Mouse (Mus musculus): Measurements from ENCODE around the gene Wdr26. TPM values are rescaled to one million over a fixed set of nuclear protein-coding genes. Genes with fewer than 3 reads are reported as not detected.

Wdr26 gene
- polyA plus RNA-seq, 1 experiment from 2014 or later, result 32.0 TPM

DNA sequence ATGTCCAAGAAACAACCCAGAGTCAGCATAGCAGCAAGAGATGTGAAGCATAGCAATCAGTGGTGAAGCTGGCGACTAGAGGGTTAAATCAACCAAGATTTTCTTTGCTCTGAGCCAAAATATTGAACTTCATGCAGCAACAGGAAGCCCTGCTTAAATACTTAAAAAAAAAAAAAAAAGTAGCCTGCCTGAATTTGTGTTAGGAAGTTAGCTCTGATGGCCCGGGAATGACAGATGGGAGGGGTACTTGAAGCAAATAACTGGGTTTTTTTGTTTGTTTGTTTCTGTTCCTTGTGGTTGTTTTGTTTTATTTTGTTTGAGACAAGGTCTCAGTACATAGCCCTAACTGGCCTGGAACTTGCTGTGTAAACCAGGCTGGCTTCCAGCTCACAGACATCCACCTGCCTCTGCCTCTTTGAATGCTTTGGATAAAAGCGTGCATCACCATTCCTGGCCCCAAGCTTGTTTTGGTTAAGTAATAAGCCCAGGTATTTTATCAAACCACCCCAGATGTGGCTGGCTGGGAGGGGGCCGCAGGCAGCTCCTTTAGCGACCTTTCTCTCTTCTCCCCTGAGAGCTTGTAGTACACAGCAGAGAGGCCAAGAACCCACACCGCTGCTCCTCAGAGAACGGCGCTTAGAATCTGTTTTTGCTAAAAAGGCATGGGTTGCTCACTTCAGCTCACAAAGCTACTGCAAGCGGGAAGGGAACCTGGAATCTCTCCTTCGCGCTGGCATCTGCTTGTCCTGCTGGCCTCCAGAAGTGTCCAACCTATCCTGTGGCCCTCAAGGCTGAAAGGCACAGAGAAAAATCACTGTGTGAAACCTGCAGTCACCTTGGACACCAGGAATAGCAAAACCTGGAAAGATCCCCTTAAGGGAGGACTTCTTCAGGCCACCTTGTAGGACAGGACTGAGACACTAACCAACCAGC, 34.0 kb upstream of the Wdr26 start:
- no peak overlapping the region for H3K4me2 ChIP-seq (ENCODE audit: low read length)
- no peak overlapping the region for H3K27ac ChIP-seq (ENCODE audit: low read length)
- WGBS, result 88% methylated on average over 11 of the region's 11 CpGs
- H3K4me1 ChIP-seq (replicated peaks; ENCODE audit: control insufficient read depth, insufficient read depth, low read length), result no peaks in the 10 kb centered on the region
- H3K9ac ChIP-seq (replicated peaks; ENCODE audit: low read depth, low read length), result no peak overlapping the region
- no peak for ATAC-seq
- no peak overlapping the region for H3K4me3 ChIP-seq (replicated peaks; ENCODE audit: low read length)
- H3K36me3 ChIP-seq (ENCODE audit: control insufficient read depth, insufficient read depth), result no peaks in the 10 kb centered on the region
- no peaks in the 10 kb centered on the region for H3K9me3 ChIP-seq (ENCODE audit: control insufficient read depth, low read length)
- no peaks in the 10 kb centered on the region for H3K27me3 ChIP-seq (replicated peaks; ENCODE audit: control insufficient read depth, insufficient read depth, low read length)

DNA sequence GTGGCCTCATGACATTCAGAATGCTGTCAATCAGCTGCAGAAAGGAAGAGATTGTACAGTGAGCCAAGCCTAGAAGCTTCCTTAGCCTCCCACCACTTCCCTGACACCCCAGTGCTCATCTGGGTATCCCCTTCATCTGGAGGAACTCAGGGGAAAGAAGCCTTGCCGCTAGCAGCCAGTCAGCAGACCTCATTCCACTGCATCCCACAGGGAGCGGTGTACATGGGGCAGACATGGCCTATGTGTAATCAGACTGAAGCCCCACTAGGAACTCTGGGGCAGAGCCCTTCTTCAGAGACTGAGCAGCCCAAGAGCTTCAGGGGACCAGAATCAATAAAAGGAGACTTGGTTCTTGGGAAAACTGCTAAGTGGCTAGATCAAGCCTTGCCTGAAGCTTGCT, 33.3 kb upstream of the Wdr26 start:
- WGBS, result 96% methylated on average over 2 of the region's 2 CpGs
- H3K9me3 ChIP-seq (ENCODE audit: control insufficient read depth, low read length), result no peaks in the 10 kb centered on the region
- no peak for ATAC-seq

DNA sequence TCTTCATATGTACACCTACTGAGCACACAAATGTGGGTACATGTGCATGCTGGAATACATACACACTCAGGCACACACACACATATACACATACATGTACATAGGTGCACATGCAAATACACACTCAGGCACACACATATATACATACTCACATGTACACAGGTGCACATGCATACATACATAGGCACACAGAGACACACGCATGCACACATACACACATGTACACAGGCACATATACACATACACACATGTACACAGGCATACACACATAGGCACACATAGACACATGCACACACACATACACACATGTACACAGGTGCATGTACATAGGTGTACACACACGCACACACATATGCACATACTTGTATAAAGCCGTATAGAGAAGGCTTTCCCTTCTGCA, 29.4 kb upstream of the Wdr26 start:
- ATAC-seq, result no peak
- H3K27me3 ChIP-seq (replicated peaks; ENCODE audit: control insufficient read depth, insufficient read depth, low read length), result no peaks in the 10 kb centered on the region
- 95% methylated on average over 3 of the region's 3 CpGs for WGBS

More for the DNA sequence above, 33.3 kb upstream of the Wdr26 start:
- no peak overlapping the region for H3K4me2 ChIP-seq (ENCODE audit: low read length)
- H3K9ac ChIP-seq (replicated peaks; ENCODE audit: low read depth, low read length), result no peak overlapping the region
- H3K27me3 ChIP-seq (replicated peaks; ENCODE audit: control insufficient read depth, insufficient read depth, low read length), result no peaks in the 10 kb centered on the region
- no peak overlapping the region for H3K27ac ChIP-seq (ENCODE audit: low read length)
- no peak overlapping the region for H3K4me3 ChIP-seq (replicated peaks; ENCODE audit: low read length)
- no peaks in the 10 kb centered on the region for H3K4me1 ChIP-seq (replicated peaks; ENCODE audit: control insufficient read depth, insufficient read depth, low read length)
- H3K36me3 ChIP-seq (ENCODE audit: control insufficient read depth, insufficient read depth), result no peaks in the 10 kb centered on the region

DNA sequence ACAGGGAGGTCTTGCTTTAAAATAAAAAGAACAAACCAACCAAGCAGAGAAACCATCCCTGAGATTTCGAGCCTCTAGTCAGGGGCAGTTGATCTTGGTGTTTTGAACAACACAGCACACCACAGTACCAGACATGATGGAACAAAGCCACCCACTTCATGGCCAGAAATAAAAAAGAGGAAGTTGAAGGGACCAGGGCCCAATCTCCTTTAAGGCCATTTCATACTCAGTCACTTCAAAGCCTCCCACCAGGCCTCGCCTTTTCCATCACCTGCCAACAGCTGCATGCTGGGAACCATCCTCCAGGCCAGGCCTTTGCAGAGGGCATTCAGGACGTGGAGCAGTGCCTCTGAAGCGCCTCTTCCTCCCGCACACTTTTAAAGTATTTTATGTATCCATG, 25.5 kb upstream of the Wdr26 start:
- H3K4me1 ChIP-seq (replicated peaks; ENCODE audit: control insufficient read depth, insufficient read depth, low read length), result no peaks in the 10 kb centered on the region
- H3K9me3 ChIP-seq (ENCODE audit: control insufficient read depth, low read length), result no peaks in the 10 kb centered on the region
- ATAC-seq, result no peak
- no peak overlapping the region for H3K9ac ChIP-seq (replicated peaks; ENCODE audit: low read depth, low read length)
- no peak overlapping the region for H3K27ac ChIP-seq (ENCODE audit: low read length)
- H3K4me2 ChIP-seq (ENCODE audit: low read length), result no peak overlapping the region
- no peaks in the 10 kb centered on the region for H3K36me3 ChIP-seq (ENCODE audit: control insufficient read depth, insufficient read depth)
- 74% methylated on average over 5 of the region's 5 CpGs for WGBS
- H3K4me3 ChIP-seq (replicated peaks; ENCODE audit: low read length), result no peak overlapping the region
- no peaks in the 10 kb centered on the region for H3K27me3 ChIP-seq (replicated peaks; ENCODE audit: control insufficient read depth, insufficient read depth, low read length)

More for the DNA sequence above, 29.4 kb upstream of the Wdr26 start:
- Histone ChIP-seq H3K27ac (ENCODE audit: low read length) (no peak overlapping the region), H3K9me3 (ENCODE audit: control insufficient read depth, low read length) (no peaks in the 10 kb centered on the region), H3K4me1 (replicated peaks; ENCODE audit: control insufficient read depth, insufficient read depth, low read length) (no peaks in the 10 kb centered on the region), H3K4me2 (ENCODE audit: low read length) (no peak overlapping the region), H3K36me3 (ENCODE audit: control insufficient read depth, insufficient read depth) (no peaks in the 10 kb centered on the region), H3K9ac (replicated peaks; ENCODE audit: low read depth, low read length) (no peak overlapping the region), H3K4me3 (replicated peaks; ENCODE audit: low read length) (no peak overlapping the region)

DNA sequence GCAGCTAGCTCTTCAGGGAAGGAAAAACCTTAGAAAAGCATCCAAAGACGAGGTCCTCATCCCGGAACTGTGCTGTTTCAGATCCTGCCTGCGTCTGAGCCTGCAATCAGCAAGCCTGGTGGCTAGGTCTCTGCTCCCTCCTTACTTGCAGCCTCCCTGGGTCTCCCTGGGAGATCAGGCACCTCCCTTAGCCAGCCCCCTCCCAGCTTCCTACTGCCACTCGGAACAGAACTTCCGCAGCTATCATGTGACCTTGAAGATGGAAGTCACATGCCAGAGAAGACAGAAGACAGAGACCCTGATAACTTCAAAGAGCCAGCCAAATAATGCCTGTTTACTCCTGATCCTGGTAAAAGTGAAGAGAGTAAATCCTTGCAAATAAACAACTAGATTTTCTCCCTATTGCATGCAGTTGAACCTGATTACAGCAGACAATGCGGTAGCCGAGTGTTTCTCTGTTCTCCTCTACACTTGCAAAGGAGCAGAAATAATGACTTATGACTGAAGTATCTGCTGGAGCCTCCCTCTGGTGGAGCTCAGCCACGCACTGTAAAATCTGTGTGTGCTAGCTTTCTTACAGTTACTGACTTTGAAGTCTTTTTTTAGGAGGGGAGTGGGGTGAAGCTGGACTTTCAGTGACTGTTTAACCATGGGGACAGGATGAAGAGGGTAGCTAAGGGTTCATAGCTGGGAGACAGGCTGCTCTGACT, 22.7 kb upstream of the Wdr26 start:
- no peaks in the 10 kb centered on the region for H3K4me1 ChIP-seq (replicated peaks; ENCODE audit: control insufficient read depth, insufficient read depth, low read length)
- H3K36me3 ChIP-seq (ENCODE audit: control insufficient read depth, insufficient read depth), result no peaks in the 10 kb centered on the region
- no peak overlapping the region for H3K4me2 ChIP-seq (ENCODE audit: low read length)
- ATAC-seq, result no peak
- no peak overlapping the region for H3K4me3 ChIP-seq (replicated peaks; ENCODE audit: low read length)
- 62% methylated on average over 8 of the region's 8 CpGs for WGBS
- H3K27ac ChIP-seq (ENCODE audit: low read length), result no peak overlapping the region
- H3K9me3 ChIP-seq (ENCODE audit: control insufficient read depth, low read length), result no peaks in the 10 kb centered on the region
- H3K9ac ChIP-seq (replicated peaks; ENCODE audit: low read depth, low read length), result no peak overlapping the region
- H3K27me3 ChIP-seq (replicated peaks; ENCODE audit: control insufficient read depth, insufficient read depth, low read length), result no peaks in the 10 kb centered on the region

DNA sequence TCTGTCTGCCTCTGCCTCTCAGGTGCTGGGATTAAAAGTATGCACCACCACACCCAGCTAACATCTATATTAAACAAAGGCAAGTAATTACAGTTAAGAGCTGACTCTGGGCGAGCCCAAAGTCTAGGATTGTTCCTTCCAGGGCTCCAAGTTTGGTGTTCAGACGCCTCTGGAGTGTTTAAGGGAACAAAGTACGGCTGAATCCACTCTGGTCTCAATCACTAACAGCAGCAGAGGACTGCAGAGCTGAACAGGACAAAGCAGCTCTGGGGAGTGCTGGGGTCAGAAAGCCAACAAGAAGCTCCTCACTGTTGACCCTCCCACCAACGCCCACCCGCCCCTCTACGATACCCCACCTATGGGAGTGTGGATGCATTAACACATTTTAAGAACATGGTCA, 21.9 kb upstream of the Wdr26 start:
- H3K9me3 ChIP-seq (ENCODE audit: control insufficient read depth, low read length), result no peaks in the 10 kb centered on the region
- no peak for ATAC-seq
- H3K4me3 ChIP-seq (replicated peaks; ENCODE audit: low read length), result no peak overlapping the region
- H3K36me3 ChIP-seq (ENCODE audit: control insufficient read depth, insufficient read depth), result no peaks in the 10 kb centered on the region
- no peaks in the 10 kb centered on the region for H3K27me3 ChIP-seq (replicated peaks; ENCODE audit: control insufficient read depth, insufficient read depth, low read length)
- H3K27ac ChIP-seq (ENCODE audit: low read length), result no peak overlapping the region
- no peaks in the 10 kb centered on the region for H3K4me1 ChIP-seq (replicated peaks; ENCODE audit: control insufficient read depth, insufficient read depth, low read length)
- 95% methylated on average over 6 of the region's 6 CpGs for WGBS
- H3K9ac ChIP-seq (replicated peaks; ENCODE audit: low read depth, low read length), result no peak overlapping the region
- H3K4me2 ChIP-seq (ENCODE audit: low read length), result no peak overlapping the region

DNA sequence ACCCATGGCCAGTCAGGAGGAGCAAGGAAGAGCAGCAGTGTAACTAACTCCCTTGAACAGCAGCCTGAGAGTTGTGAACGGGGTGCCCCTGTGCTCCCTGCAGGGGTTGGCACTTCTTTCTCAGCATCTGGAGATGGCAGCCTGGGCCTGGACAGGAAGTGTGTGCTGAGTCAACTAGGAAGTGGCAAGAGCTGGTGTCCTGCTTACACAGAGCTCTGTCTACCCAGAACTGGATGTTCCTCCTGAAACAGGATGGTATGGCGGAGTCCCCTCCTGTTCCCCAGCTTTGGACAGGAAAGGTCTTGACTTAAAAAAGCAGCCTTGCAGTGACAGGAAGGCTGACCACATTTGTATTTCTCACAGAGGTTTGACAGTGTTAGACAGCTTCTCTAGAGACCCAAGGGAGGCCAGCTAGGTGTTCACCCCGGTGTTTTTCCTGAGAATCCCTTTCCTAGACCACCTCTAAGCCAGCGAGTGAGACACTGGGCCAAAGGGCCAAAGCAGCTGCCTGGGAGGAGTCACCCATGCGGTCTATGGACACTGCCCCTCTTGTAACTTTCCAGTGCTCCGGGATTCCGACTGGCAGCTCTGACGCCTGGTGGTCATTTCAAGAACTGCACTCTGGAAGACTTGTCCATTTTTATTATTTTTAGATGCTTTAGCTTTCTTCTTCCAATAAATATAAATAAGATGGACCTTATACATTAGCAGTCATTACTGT, 20.7 kb upstream of the Wdr26 start:
- WGBS, result 22% methylated on average over 8 of the region's 8 CpGs
- H3K27ac ChIP-seq (ENCODE audit: low read length), result no peak overlapping the region
- H3K27me3 ChIP-seq (replicated peaks; ENCODE audit: control insufficient read depth, insufficient read depth, low read length), result no peaks in the 10 kb centered on the region
- no peak for ATAC-seq
- no peaks in the 10 kb centered on the region for H3K9me3 ChIP-seq (ENCODE audit: control insufficient read depth, low read length)
- H3K36me3 ChIP-seq (ENCODE audit: control insufficient read depth, insufficient read depth), result no peaks in the 10 kb centered on the region
- H3K9ac ChIP-seq (replicated peaks; ENCODE audit: low read depth, low read length), result no peak overlapping the region
- H3K4me1 ChIP-seq (replicated peaks; ENCODE audit: control insufficient read depth, insufficient read depth, low read length), result no peaks in the 10 kb centered on the region
- H3K4me2 ChIP-seq (ENCODE audit: low read length), result no peak overlapping the region
- H3K4me3 ChIP-seq (replicated peaks; ENCODE audit: low read length), result no peak overlapping the region

DNA sequence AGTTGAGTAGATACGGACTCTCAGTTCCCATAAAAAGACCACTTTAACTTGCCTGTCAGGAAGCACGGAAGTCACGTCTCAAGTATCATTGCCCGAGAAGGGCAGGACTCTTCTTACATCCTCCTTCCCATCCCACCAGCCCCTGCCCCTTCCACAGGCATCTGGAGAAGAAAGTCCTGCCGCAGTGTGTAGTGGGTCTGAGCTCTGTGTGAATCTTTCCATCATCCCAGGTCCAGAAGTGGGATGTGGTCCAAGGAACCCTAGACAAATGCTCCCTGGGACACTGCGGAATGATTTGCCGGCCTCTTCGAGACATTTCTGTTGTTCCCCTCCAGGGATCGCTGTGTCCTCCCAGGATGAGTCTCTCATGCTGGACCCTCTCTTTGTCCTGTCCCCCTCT, 20.0 kb upstream of the Wdr26 start:
- H3K4me1 ChIP-seq (replicated peaks; ENCODE audit: control insufficient read depth, insufficient read depth, low read length), result no peaks in the 10 kb centered on the region
- 93% methylated on average over 9 of the region's 9 CpGs for WGBS
- ATAC-seq, result no peak

DNA sequence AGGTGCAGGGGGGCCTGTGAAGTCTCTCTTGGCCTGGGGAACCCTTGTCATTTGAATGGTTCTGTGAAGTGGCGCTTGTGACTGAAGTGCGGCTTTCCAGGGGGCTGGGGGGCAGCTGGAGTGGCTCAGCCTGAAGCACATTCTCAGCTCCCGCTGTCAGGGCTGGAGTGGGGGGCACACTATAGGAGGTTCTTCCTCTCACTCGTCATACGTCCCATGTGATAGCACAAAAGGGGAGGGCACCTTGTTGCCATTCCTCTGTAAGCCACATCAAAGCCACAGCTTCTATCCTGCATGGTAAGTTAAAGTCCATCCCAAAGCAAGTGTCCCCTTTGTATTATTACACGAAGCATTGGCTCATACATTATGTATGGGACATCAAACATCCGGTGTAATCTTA, 19.5 kb upstream of the Wdr26 start:
- no peak overlapping the region for H3K27ac ChIP-seq (ENCODE audit: low read length)
- no peak for ATAC-seq
- H3K4me2 ChIP-seq (ENCODE audit: low read length), result no peak overlapping the region
- H3K9ac ChIP-seq (replicated peaks; ENCODE audit: low read depth, low read length), result no peak overlapping the region
- H3K27me3 ChIP-seq (replicated peaks; ENCODE audit: control insufficient read depth, insufficient read depth, low read length), result no peaks in the 10 kb centered on the region
- H3K36me3 ChIP-seq (ENCODE audit: control insufficient read depth, insufficient read depth), result no peaks in the 10 kb centered on the region
- H3K4me1 ChIP-seq (replicated peaks; ENCODE audit: control insufficient read depth, insufficient read depth, low read length), result no peaks in the 10 kb centered on the region
- 74% methylated on average over 7 of the region's 7 CpGs for WGBS
- H3K9me3 ChIP-seq (ENCODE audit: control insufficient read depth, low read length), result no peaks in the 10 kb centered on the region
- H3K4me3 ChIP-seq (replicated peaks; ENCODE audit: low read length), result no peak overlapping the region

More for the DNA sequence above, 20.0 kb upstream of the Wdr26 start:
- H3K9ac ChIP-seq (replicated peaks; ENCODE audit: low read depth, low read length), result no peak overlapping the region
- H3K4me2 ChIP-seq (ENCODE audit: low read length), result no peak overlapping the region
- H3K27me3 ChIP-seq (replicated peaks; ENCODE audit: control insufficient read depth, insufficient read depth, low read length), result no peaks in the 10 kb centered on the region
- H3K4me3 ChIP-seq (replicated peaks; ENCODE audit: low read length), result no peak overlapping the region
- no peaks in the 10 kb centered on the region for H3K9me3 ChIP-seq (ENCODE audit: control insufficient read depth, low read length)
- H3K36me3 ChIP-seq (ENCODE audit: control insufficient read depth, insufficient read depth), result no peaks in the 10 kb centered on the region
- H3K27ac ChIP-seq (ENCODE audit: low read length), result no peak overlapping the region

All from forebrain, embryonic 16.5 days (tissue).